Comparison of ENCODE assay signal across 10 mouse cellular contexts in the genomic region with DNA sequence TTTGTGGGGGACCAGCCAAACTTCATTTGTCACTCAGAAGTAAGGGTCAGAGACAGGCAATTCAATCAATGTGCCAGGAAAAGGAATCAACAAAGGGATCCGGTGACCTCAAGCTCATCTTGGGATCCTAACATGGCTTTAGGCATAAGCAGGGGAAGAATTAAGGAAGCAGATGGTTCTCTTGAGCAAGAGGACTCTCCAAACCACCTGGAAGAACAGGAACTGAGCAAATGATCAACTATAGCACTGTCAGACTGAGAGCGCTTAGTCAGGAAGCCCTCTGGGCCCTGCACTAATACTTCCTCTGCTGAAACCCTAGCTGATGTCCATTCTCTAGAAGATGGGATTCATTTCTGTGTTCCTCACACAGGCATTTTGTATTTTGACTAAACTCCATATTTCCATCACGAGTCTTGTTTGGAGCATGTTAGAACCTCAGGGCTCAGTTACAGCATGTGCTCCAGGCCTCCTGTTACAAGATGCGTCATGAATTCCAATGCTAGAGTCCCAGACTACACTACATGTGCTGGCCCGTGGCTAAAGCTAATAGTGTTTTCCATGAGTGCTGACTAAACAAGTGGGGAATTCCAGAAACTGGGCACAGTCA. TPM values are rescaled to one million over a fixed set of nuclear protein-coding genes. Genes with fewer than 3 reads are reported as not detected.
DNase-seq lines count a peak whose midpoint lies in the region; ATAC-seq lines count a peak whose summit lies in the region.
"Had no signal": no experiment of that assay in that cellular context is flagged by ENCODE, and none has a peak within 500 bp of the region (broad histone marks: within the 10 kb centered on the region; RNA-seq: fewer than 3 reads in every experiment).

No protein-coding gene starts in this region.

- peak; percentile 75 for DNase-seq in 3134 (ENCODE audit: extremely low read depth, insufficient read length, low spot score)
- peak; percentile 98 for DNase-seq in 3T3-L1 (ENCODE audit: low read depth, low spot score)
- DNase-seq in gonadal fat pad, adult 2 months (ENCODE audit: low read depth): peak; percentile 89
- peak; percentile 65 to 82 for DNase-seq in lung, adult 18-20 months
- no peak for DNase-seq in cerebellum, postnatal 14 days
- DNase-seq in cerebellum, postnatal 36 days: no peak
- no peak for DNase-seq in cerebellum, adult 18-20 months

- no peak for ATAC-seq in activated CD4-positive, CD25-positive, alpha-beta regulatory T cell, adult 4 months

RNA-seq across cellular contexts. Expression of gene Cd69, which starts 39.3 kb away (rescaled TPM):
- polyA plus RNA-seq in gonadal fat pad, adult 2 months (2012; rRNA removed): 0.16 and 0.47 TPM in 2 replicates
- 100 to 1,000 TPM; 233 to 245 TPM for polyA plus RNA-seq in activated CD4-positive, CD25-positive, alpha-beta regulatory T cell, adult 4 months (2017; shearing (Covaris generic))
- polyA plus RNA-seq: neural tube, embryonic 11.5 days had no signal

RNA-seq across cellular contexts. Expression of gene Clec2d, which starts 55.5 kb away (rescaled TPM):
- polyA plus RNA-seq in gonadal fat pad, adult 2 months (2012; rRNA removed): 56.0 and 78.2 TPM in 2 replicates
- 10 to 100 TPM; 22.9 to 25.2 TPM for polyA plus RNA-seq in activated CD4-positive, CD25-positive, alpha-beta regulatory T cell, adult 4 months (2017; shearing (Covaris generic))
- polyA plus RNA-seq: erythroblast, embryonic 14.5 days; neural tube, embryonic 11.5 days had no signal

Comparison
In these comparisons a context has a peak if more than half of its experiments do, and no peak if none do; other contexts are left out.
1. DNase-seq: peak in 3134 (single experiment), 3T3-L1 (single experiment), gonadal fat pad, adult 2 months (single experiment) and lung, adult 18-20 months (2 of 2); none in cerebellum, postnatal 14 days (0 of 2), cerebellum, postnatal 36 days (0 of 2) and cerebellum, adult 18-20 months (0 of 2).
2. RNA of gene Cd69, which starts 39.3 kb away (polyA plus RNA-seq): 233 to 245 TPM in activated CD4-positive, CD25-positive, alpha-beta regulatory T cell, adult 4 months; 0.16 to 0.47 TPM in gonadal fat pad, adult 2 months; every median in the first group is over 100 times any median in the second.